Mouse (Mus musculus) layer of hippocampus, adult 11-12 months (tissue): Measurements from ENCODE around the gene Stpg2.
"Not testable (repeated sequence)": the region's sequence is repeated elsewhere in the genome, so short reads cannot be mapped to it uniquely, and the experiment has no call there.

Source experiments
- DNase-seq: peaks from one replicate; pipeline ENCODE4 v3.0.0; 2022; ENCODE audit warnings: low spot score

The Stpg2 gene

GRCm38 (mm10) chr3:139205444-139205998 lies at the start of gene Stpg2:
Gene Stpg2 (plus strand): TSS chr3:139205694.
- peak; percentile 95 for DNase-seq

GRCm38 (mm10) chr3:139162146-139162545 lies 43.3 kb upstream of the Stpg2 start:
- no peak for DNase-seq

GRCm38 (mm10) chr3:139162658-139163057 lies 42.8 kb upstream of the Stpg2 start:
- DNase-seq: no peak

- DNase-seq: no peak
Observed at GRCm38 (mm10) chr3:139168510-139169269, 36.8 kb upstream of the Stpg2 start.

- DNase-seq: no peak
Observed at GRCm38 (mm10) chr3:139169740-139170139, 35.8 kb upstream of the Stpg2 start.

GRCm38 (mm10) chr3:139176936-139177335 lies 28.6 kb upstream of the Stpg2 start:
- DNase-seq: no peak

- no peak for DNase-seq
Observed at GRCm38 (mm10) chr3:139191541-139191940, 14.0 kb upstream of the Stpg2 start.

GRCm38 (mm10) chr3:139193917-139194316 lies 11.6 kb upstream of the Stpg2 start:
- no peak for DNase-seq

GRCm38 (mm10) chr3:139198412-139198811 lies 7.1 kb upstream of the Stpg2 start:
- no peak for DNase-seq

GRCm38 (mm10) chr3:139200324-139200723 lies 5.2 kb upstream of the Stpg2 start:
- DNase-seq: no peak

GRCm38 (mm10) chr3:139216945-139217344 lies 11.5 kb downstream of the Stpg2 start:
- no peak for DNase-seq

GRCm38 (mm10) chr3:139225123-139225522 lies 19.6 kb downstream of the Stpg2 start:
- DNase-seq: no peak

GRCm38 (mm10) chr3:139226811-139227210 lies 21.3 kb downstream of the Stpg2 start:
- no peak for DNase-seq

- no peak for DNase-seq
Observed at GRCm38 (mm10) chr3:139245219-139245618, 39.7 kb downstream of the Stpg2 start.

GRCm38 (mm10) chr3:139246508-139246907 lies 41.0 kb downstream of the Stpg2 start:
- DNase-seq: no peak

- not testable (repeated sequence) for DNase-seq
Observed at GRCm38 (mm10) chr3:139262359-139262758, 56.9 kb downstream of the Stpg2 start.

GRCm38 (mm10) chr3:139297909-139298308 lies 92.4 kb downstream of the Stpg2 start:
- DNase-seq: no peak

GRCm38 (mm10) chr3:139308078-139308809 lies 102.8 kb downstream of the Stpg2 start:
- DNase-seq: no peak

- peak; percentile 5 for DNase-seq
Observed at GRCm38 (mm10) chr3:139311721-139312120, 106.2 kb downstream of the Stpg2 start.

GRCm38 (mm10) chr3:139380494-139380893 lies 175.0 kb downstream of the Stpg2 start:
- no peak for DNase-seq

- peak; percentile 4 for DNase-seq
Observed at GRCm38 (mm10) chr3:139397077-139397865, 191.8 kb downstream of the Stpg2 start.

GRCm38 (mm10) chr3:139404673-139405072 lies 199.2 kb downstream of the Stpg2 start:
- no peak for DNase-seq
